Mouse (Mus musculus) 416B (cell line): ENCODE data around the gene Kdm4b.

Experiments used
- DNase-seq: peaks from one replicate; pipeline ENCODE4 v3.0.0; 2011; ENCODE audit warnings: low read depth

The Kdm4b gene

DNA sequence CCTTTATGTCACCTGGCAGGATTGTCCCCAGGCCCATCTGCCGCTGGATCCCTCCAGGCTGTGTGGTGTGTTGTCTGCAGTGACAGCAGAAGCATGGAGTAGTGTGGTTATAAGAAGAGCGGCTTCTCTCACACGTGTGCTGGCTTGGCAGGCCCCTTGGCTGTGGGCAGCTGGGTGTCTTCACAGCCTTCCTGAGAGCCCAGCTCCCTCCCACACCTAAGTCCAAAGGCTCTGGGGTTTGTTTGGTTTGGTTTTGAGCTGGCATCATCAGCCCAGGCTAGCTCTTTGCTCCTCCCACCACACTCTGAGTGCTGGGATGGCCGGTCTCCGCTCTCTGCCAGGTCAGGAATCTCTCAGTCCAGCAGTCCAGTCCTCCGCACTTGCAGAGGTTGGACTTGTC, 67.4 kb downstream of the Kdm4b start:
- DNase-seq: no peak

DNA sequence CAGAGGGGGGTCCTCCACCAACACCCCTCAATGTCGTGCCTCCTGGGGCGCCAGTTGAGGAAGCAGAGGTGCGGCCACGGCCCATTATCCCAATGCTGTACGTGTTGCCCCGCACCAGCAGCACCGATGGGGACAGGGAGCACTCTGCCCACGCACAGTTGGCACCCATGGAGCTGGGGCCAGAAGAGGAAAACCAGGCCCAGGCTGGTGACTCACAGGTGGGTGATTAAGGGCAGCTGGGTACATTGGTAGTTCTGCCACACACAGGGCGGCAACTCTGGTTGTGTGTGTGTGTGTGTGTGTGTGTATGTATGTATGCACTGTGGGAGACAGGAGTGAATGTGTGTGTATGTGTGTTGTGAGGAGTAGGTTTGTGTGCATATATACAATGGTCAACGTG, 68.0 kb downstream of the Kdm4b start:
- peak; percentile 24 for DNase-seq

DNA sequence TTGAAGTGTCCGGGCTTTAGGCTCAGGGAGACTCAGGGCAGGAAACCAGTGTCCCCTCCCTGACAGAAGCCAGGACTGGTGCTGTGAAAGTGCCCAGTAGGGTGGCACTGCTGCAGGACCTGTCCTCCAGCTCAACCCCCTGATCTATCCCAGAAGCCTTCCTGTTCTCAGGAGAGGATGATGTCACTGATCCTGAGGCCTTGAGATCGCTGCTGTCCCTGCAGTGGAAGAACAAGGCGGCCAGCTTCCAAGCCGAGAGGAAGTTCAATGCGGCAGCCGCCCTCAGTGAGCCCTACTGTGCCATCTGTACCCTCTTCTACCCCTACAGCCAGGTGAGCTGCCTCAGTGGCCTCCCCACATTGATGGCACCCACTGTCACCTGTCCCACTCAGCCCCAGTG, 70.2 kb downstream of the Kdm4b start:
- no peak for DNase-seq

DNA sequence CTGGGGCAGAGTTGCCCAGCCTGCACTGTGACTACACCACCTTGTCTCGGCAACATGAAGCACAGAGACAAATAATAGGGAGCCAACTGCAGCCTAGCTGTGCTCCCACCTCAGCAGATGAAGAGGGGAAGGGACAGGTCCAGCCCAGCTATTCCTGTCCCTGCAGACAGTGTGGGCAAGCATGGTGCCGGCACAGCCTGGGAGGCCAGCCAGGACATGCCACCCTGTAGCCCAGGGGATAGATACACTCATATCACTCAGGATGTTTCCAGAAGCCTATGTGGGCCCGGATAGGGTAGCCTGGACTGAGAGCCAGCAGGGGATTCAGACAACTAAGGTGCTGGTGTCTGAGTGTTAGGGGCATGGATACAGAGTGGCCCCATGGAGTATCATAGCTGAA, 74.4 kb downstream of the Kdm4b start:
- no peak for DNase-seq

DNA sequence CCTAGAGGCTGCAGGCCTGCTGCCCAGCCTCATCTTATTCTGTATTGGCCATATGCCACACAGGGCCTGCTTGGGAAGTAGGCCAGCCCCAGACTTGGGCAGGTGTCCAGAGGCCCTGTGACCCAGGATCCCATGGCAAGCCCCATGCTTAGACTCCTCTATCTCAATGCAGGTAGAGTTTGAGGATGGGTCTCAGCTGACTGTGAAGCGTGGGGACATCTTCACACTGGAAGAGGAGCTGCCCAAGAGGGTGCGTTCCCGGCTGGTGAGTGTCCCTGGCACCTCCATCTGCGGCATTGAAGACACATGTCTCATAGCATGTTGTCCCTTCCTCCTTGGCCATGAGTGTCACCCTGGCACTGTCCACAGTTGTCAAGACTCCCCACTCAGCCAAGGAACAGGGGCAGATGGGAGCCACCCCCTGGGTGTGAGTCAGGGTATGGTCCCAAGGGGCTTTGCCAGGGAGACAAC, 75.2 kb downstream of the Kdm4b start:
- no peak for DNase-seq

DNA sequence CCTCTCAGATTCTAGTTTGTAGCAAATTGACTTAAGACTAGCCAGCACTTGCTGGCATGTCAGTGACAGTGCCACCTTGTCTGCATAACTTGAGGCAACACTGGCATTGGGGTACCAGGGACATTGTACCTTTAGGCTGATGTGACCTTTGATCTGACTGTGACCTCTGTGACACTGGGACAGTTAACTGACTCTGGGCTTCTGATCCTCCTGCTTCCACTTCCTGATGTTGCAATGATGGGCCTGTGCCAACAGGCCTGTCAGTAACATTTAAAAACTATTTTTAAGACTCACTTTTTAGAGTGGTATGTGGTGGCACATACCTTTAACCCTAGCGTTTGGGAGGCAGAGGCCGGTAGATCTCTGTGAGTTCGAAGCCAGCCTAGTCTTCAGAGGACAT, 79.5 kb downstream of the Kdm4b start:
- peak; percentile 66 for DNase-seq

DNA sequence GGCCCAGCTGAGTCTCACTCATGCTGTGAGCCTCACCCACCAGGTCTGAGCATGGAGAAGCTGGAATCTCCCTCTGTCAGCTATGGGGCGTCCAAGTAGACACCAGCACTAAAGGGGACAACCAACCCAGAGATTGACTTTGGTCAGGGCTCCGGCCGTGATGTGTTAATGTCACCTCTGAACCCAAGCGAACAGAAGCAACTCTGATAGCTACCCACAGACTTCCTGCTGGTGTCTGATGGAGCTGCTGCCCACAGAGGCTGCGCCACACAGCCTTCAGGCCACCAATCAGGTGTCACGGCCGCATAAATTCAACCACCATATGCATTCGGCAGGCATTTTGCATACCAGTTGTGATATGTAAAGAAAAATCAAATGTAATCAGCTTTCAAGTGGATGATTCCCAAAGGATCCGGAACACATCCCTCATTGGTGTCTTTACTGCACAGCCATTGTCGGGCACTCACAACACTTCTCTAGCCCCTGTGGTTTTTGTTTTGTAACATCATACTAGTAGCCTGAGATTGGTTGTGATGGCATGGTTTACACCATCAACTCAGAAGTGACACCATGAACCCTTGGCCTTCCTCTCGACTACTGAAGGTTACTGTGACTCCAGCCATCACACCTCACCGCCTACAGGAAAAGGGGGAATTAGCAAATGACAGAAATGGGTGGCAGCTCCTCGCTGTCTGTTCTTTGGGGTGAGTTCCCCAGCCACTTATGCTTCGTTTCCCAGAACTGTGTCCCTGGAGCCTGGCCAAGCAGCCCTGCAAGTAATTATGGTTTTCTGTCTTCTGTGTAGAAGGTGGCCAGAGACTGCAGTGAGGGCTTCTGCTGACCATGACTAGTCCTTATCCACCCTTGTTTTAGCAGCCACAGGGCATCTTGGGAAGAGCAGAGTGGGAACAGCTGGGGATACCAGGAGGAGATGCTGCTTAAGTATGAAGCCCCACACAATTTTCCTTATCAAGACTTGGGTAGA, 80.3 kb downstream of the Kdm4b start:
- peak; percentile 74 for DNase-seq

DNA sequence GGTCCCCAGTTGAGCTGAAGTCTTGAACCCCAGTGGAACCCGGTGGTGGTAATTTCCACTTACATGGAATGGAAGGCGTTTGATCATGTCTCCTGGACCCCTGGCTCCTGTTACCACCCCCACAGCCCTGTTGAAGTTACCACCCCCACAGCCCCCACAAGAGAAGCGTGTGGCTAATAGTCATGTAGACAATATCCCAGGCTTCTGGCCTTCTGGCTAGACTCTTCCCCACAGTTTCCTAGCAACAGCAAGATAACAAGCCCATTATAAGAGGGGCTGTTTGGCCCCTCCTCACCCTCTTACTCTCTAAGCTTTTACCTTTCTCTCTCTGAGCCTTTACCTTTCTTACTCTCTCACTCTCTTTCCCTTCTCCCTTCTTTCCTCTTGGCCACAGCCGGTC, 81.0 kb downstream of the Kdm4b start:
- no peak for DNase-seq

DNA sequence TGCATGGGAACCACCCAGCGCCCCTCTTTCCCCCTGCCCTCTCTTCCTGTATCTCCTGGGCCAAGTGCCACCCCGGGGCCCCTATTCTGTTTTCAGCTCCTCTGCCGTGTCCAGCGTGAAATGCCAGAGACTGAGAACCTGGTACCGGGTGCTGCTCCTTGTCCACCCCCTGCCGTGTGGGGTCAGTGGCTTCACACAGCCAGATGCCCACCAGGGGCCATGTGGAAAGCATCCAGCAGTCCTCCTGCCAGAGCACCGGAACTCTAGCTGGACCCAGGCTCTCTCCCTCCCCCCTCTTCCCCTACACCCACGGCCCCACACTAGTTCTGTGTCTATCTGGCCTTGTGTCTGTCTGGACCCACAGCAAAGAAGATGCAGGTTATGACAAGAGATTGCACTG, 81.5 kb downstream of the Kdm4b start:
- DNase-seq: no peak

DNA sequence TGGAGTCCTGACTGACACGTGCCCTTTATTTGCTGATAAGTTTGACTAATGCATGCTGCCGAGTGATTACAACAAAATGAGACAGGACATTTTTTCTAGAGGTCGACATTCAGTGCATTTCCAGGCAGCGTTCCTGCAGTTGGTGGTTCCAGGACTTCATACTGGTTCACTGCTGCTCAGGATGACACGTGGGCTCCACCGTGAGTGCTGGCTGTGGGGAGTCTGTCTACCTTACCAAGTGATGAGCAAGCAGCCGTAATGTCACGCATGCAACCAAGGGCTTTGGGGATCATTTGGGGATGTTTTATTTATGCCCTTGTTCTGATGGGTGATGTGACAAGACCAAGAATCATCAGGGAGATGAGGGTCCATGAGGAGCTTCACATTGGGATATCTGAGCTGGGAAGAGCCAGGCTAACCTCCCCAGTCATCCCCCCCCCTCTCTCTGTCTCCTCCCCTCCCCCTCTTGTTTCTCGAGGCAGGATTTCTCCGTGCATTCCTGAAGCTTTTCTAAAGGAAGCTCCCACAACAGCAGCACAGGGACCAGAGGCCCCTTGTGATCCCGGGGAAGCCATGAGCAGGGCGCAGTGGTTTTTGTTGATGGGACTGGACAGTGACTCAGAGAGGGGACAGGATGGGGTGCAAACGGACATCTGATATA, 83.2 kb downstream of the Kdm4b start:
- no peak for DNase-seq

DNA sequence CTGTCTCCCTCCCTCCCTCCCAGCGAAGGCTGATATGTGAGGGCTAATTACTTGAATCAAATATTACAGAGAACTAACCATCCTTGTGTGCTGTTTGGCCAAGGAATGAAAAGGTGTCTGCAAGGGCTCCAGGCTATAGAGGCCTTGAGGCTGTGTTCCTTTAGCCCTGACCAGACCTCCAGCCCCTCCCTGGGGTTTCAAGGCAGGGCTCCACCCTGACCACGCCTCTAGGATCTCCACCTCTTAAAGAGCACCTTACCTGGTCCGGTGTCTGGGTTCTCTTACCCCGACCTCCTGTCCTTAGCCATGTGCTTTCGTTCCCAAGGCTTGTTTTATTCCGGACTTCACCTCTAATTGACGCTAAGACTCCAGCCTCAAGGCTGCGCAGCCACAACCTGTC, 83.9 kb downstream of the Kdm4b start:
- peak; percentile 24 for DNase-seq

DNA sequence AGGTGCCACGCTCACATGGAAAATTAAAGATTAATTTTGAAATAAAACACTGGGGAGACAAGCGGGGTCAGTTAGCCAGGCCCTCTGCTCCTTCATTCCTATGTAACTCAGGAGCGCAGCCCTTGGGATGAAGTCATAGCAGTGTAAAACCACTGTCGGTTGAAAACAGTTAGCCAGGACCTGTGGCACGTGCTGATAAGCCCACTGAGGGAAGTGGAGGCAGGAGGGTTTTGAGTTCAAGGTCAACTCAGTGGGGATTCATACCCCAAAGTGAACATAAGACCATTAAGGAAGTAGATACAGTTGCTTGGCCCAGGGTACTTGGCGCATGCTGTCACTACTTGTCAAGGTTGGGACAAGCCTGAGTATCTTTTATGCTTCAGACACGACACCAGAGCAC, 85.6 kb downstream of the Kdm4b start:
- DNase-seq: peak; percentile 78

DNA sequence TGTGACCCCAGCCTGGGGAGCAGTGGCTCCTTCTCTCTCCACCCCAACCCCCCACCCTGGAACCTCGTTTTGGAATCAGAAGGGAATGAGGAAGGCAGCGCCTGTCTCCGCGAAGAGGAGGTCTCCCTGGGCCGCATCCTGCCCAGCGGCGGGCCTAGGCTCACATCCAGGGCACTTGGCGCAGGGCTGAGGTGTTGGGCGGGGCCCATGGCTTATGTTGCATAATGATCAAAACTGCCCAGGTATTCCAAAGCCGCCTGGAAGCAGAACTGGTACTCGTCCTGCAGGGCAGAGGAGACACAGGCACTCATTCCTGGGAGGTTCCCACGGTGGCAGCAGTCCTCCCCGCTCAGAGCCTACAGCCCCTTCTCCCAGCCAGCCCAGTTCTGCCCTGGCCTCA, 87.3 kb downstream of the Kdm4b start:
- no peak for DNase-seq

DNA sequence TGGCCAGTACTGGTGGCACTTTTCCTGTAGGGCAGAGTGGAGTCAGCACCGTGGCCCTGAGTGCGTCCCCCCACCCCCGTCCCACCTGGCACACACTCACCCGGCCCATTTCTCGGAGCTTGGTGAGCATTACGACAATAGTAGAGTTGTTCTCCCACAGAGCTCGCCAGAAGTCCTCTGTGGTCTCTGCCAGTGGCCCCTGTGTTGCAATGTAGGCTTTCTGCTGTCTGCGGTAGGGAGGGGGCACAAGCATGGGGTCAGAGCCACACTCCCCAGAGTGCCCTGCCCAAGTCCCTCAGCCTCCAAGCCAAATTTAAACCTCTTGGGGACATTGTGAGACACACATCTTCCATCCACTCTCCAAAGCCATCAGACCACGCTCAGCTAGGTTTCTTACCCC, 88.9 kb downstream of the Kdm4b start:
- no peak for DNase-seq

DNA sequence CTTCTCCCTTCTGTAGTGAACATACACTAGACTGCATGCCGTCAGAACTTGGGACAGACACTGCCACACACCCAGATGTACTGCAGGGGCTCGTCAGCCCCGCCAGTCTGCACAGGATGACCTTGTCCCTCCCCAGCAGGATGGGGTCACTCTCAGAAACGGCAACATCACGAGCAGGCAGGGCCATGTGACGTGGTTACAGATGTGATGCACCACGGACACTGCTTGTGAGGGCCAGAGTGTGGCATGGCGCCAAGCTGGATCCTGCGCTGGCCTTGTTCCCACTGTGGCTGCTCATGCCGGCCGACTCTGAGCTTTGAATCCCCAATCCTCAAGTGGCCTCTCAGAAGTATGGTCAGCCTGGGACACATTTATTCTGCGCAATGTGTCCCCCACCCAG, 92.4 kb downstream of the Kdm4b start:
- DNase-seq: no peak

DNA sequence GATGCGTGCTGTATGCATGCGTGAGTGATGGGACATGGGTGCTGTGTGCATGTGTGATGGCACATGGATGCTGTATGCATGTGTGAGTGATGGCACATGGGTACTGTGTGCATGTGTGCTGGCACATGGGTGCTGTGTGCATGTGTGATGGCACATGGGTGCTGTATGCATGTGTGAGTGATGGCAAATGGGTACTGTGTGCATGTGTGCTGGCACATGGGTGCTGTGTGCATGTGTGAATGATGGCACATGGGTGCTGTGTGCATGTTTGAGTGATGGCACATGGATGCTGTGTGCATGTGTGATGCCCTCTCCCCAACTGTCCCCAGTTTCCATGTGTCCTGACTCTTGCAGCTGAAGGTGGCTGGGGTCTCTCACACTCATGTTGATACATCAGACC, 94.2 kb downstream of the Kdm4b start:
- no peak for DNase-seq

DNA sequence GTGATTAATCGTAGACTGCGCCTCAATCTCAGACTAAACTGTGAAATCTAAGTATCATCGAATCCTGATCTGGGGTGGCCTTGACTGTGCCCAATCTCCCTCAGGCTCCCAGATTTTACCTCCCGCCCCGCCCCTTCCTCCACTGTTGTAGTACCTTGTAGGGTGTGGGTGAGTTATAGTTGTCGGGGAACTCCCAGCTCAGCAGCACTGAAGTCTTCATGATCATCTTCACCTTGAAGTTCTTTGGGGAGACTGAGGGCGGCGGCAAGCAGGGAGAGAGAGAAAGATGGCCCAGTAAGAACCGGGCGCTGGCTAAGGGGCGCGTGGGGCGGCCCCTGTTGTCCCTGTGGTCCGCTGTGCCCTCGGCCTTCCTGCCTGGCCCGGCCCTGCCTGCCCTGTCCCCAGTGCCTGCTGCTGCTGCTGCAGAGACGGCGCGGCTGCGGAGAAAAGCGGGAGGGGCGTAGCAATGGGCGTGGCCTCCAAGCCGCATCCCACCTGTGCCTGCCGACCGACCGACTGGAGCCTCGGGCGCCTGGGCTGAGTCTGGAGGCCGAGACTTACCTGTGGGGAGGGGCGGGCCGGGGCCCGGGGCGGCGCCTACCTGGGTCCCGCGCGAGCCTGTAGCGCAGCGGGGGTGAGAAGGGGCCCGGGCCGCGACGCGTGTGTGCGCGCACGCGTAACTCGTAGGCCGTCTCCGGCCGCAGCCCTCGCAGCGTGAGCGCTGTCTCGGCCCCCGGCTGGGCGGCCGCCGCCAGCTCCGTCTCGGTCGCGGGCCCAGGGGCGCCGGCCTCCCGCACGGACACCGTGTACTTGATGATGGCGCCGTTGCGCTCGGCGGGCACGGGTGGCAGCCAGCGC, 99.1 kb downstream of the Kdm4b start:
- DNase-seq: no peak

DNA sequence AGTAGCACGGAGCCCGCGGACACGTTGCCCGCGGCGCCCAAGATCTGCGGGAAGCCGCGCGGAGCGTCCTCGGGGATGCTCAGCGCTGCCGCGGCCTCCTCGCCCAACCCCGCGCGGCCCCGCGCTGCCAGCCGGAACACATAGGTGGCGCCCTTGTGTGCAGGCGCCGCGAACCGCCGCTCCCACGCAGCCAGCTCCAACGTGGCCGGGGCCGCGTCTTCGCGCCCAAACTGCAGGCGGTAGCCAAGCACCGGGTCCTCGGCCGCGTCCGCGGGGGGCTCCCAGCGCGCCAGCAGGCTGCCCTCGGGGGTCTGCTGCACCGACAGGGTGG, 99.7 kb downstream of the Kdm4b start:
- DNase-seq: no peak

DNA sequence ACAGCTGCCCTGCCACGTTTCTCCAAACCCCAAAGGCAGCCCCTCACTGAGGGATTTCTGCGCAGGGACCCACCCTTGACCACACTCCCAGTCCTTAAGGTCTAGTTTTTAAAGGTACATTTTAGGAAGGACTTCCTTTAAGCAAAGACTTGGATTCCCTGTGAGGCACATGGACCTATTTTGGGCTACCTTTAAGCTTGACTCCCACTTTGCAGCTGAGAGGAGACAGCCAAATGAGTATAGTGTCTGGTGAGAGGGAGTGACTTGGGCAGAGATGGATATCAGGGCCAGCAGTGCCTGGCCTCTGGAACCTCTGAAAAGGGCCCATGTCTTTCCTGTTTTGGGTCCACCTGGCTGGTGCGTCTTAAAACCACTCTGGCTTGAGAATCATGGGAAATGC, 100.1 kb downstream of the Kdm4b start:
- no peak for DNase-seq

DNA sequence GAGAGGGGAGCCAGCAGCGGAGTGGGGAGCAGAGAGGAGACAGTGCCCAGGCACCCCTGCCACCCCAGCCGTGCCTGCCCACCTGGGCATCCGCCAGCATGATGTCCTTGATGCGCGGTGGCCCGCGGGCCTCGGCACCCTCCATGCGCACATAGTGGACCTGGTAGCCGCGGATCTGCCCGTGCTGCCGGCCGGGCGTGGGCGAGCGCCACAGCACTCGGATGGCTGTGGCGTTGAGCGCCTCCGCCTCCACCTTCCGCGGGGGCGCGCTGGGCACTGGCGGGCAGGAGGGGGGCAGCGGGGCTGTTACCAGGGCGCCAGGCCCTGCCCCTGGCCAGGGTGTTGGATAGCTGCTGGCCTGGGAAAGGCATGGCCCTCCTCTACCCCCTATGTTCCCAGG, 102.0 kb downstream of the Kdm4b start:
- no peak for DNase-seq

DNA sequence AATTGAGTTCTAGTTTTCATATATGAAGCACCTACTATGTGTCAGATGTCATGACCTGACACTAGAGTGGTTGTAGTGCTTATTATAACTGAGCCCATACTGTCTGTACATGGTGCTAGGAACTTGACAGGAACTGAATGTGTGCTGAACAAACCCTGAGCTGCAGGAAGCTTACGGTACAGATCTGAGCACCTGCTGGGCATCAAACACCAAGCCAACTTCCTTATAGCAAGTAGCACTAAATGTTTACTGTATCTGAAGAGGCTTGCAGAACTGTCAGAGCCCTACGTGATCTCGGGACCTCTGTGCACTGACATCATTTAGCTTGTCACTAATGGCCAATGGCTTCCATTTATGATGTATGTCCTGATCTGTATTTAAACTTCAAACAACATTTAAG, 105.7 kb downstream of the Kdm4b start:
- DNase-seq: no peak

DNA sequence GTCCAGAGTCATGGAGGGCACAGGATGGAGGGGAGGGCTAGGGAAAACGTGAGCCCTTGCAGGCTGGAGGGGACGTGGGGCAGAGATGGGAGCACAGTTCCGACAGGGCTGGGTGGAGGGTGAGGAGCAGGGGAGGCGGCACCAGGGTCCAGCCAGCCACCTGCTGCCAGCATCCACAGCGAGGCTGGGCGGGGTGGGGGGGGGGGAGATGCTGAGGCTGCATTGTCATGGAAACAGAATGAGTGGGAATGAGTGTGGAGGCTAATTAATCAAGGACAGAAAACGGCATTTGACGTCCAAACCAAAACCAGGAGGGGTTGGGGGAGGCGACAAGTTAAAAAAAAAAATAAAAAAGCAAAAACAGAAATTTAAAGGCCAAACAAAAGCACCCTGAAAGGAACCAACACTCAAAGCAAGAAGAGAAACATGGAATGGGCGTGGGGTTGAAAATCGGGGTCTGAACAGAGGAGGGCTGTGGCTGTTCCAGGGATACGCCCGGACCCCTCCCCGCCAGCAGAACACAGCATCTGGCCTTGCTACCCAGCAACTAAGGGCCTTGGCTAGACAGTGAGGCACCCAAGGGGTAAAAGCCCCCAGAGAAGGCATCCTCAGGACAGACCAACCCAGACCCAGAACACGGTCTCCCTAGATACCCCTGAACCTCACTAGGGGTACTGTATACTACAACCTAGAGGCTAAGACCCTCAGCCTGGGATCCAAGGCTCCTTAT, 114.0 kb downstream of the Kdm4b start:
- DNase-seq: no peak
